Mouse (Mus musculus) heart, embryonic 13.5 days (tissue): ENCODE measurements around the gene Ephb6. TPM values are rescaled to one million over a fixed set of nuclear protein-coding genes. Genes with fewer than 3 reads are reported as not detected.
"Not testable (repeated sequence)": the region's sequence is repeated elsewhere in the genome, so short reads cannot be mapped to it uniquely, and the experiment has no call there.

Source experiments
- ATAC-seq: fragments of 200-750 bp; cut with Nextera tagmentation; 2 replicates; pipeline ENCODE4 v1.8.0; 2017; ENCODE audit warnings: moderate TSS enrichment; ENCODE audit not compliant: insufficient number of reproducible peaks, low FRiP score, low TSS enrichment; ENCODE audit errors: extremely low read depth
- H3K27ac ChIP-seq: fragments of 300-500 bp; sonication (generic); replicated peaks from 2 replicates; pipeline ENCODE4 v1.5.1; 2015; ENCODE audit warnings: moderate library complexity, mild to moderate bottlenecking, inconsistent platforms
- H3K27me3 ChIP-seq: fragments of 300-500 bp; sonication (generic); replicated peaks from 2 replicates; pipeline ENCODE4 v1.6.1; 2015; ENCODE audit warnings: mild to moderate bottlenecking, inconsistent platforms
- H3K36me3 ChIP-seq: fragments of 300-500 bp; sonication (generic); 2 replicates; pipeline ENCODE4 v1.6.1; 2015; ENCODE audit warnings: mild to moderate bottlenecking, inconsistent platforms
- H3K4me1 ChIP-seq: fragments of 300-500 bp; sonication (generic); 2 replicates; pipeline ENCODE4 v1.6.1; 2015; ENCODE audit warnings: inconsistent platforms
- H3K4me2 ChIP-seq: fragments of 300-500 bp; sonication (generic); 2 replicates; pipeline ENCODE4 v1.6.1; 2015; ENCODE audit warnings: inconsistent platforms, mild to moderate bottlenecking, moderate library complexity
- H3K4me3 ChIP-seq: fragments of 300-500 bp; sonication (generic); 2 replicates; pipeline ENCODE4 v1.5.1; 2015; ENCODE audit warnings: moderate library complexity, mild to moderate bottlenecking, inconsistent platforms
- H3K9ac ChIP-seq: fragments of 300-500 bp; sonication (generic); 2 replicates; pipeline ENCODE4 v1.6.1; 2015; ENCODE audit warnings: inconsistent platforms, mild to moderate bottlenecking, moderate library complexity
- H3K9me3 ChIP-seq: fragments of 300-500 bp; sonication (generic); 2 replicates; pipeline ENCODE4 v1.6.1; 2016; ENCODE audit warnings: inconsistent platforms
- whole genome bisulfite sequencing: fragments of 180-500 bp; shearing (Covaris S2); methylation state at CpG from one replicate; pipeline ENCODE4 v1.1.7; 2015; ENCODE audit warnings: mixed read lengths; 5-methylcytosine and 5-hydroxymethylcytosine counted together
- polyA plus RNA-seq: library from polyadenylated mRNA; unstranded; fragments of >200 nt; fragmentation: Nextera tagmentation; extraction: Ambion mirVana; gene quantifications from 2 replicates; pipeline ENCODE4 v1.2.1, GENCODE M21; 2015

The Ephb6 gene
- polyA plus RNA-seq = 3.5 and 5.3 TPM in 2 replicates

DNA sequence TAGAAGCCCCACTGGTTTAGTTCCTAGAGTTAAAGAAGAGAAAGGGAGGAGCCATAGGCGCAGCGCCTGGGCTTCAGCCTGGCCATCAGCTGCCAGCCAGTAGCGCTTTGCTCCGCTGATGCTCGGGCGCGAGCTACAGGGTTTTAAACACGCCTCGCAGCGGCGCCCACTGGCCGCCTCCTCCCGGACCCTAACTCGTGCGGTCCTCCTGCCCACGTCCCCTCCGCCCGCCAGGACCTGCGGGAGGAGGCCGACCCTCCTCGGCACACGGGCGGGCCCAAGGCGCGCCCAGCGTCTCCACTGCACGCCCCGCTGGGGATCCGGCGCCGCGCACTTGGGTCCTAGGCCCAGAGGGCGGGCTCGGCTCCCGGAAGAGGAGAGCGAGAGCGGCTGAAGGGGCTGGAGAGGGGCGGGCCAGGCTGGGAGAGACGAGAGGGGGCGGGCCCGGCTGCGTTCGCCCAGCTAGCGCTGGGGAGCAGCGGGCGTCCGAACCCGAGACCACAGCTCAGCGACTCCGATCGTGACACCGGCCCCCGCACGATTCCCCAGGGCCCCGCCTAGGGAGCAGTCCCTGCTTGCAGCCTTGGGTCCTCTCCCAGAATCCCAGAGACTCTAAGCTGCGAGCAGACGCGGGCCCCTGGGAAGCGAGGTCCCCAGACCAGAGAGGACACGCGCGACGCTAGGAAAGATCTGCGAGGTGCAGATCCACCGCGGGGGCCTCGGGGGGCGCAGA lies at the start of gene Ephb6:
Gene Ephb6 (plus strand): TSS at position 422 of the 733 bp plus-strand sequence.
- ATAC-seq = peak; percentile 89
- peak within 1 kb of the TSS; percentile 80 for H3K9ac ChIP-seq
- H3K36me3 ChIP-seq = no peaks in the 10 kb centered on the region
- peak within 1 kb of the TSS; percentile 74 for H3K4me3 ChIP-seq
- peaks cover 4% of the 10 kb centered on the region for H3K4me1 ChIP-seq
- peak within 1 kb of the TSS; percentile 94 for H3K4me2 ChIP-seq
- H3K9me3 ChIP-seq = no peaks in the 10 kb centered on the region
- WGBS = under 1% methylated on average over 67 of the region's 68 CpGs
- peak within 1 kb of the TSS; percentile 66 for H3K27ac ChIP-seq
- H3K27me3 ChIP-seq = peaks cover 19% of the 10 kb centered on the region

DNA sequence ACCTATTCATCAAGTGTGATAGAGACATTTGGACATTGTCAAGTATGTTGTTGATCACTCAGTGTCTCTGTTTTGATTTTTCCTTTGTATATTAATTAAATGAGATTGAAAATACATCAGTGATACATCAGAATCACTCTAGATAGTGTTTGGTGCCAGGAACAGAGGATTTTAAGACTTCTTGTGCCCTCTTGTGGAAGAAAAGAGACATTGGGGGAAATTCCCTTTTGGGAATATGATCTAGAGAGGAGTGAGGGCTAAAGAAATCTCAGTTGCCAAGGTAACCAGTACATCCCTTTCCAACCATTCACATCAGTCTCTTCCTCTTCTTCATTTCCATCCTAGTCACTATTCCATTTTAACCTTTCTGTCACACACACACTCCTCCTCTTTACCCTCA lies 48.9 kb upstream of the Ephb6 start:
- H3K9me3 ChIP-seq = no peaks in the 10 kb centered on the region
- H3K27me3 ChIP-seq = no peaks in the 10 kb centered on the region; the same call in 1 of the 2 replicates
- no peak overlapping the region for H3K27ac ChIP-seq
- no peak overlapping the region for H3K4me3 ChIP-seq
- ATAC-seq = no peak
- H3K4me2 ChIP-seq = no peak overlapping the region
- H3K4me1 ChIP-seq = no peaks in the 10 kb centered on the region
- no peak overlapping the region for H3K9ac ChIP-seq
- no peaks in the 10 kb centered on the region for H3K36me3 ChIP-seq

DNA sequence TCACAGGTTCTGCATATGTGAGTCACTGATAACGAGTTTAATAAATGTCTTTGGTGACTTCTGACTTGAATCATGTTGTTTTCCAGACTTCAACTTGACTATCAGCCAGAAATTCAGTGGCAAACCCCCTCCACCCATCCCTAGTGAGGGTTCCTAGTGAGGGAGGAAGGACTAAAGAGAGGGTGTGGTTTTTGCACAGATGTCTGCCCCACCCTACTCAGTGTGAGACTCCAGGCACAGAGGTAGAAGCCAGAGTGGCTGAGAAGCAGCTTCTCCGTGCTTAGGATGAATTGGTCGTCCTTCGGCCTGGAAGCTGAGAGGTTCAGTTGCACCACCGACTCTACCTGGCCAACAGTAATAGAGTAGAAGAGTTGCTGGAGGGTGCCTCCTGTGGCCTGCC lies 47.8 kb upstream of the Ephb6 start:
- H3K9ac ChIP-seq = no peak overlapping the region
- no peak for ATAC-seq
- H3K4me3 ChIP-seq = no peak overlapping the region
- no peaks in the 10 kb centered on the region for H3K9me3 ChIP-seq
- 60% methylated on average over 5 of the region's 5 CpGs for WGBS
- no peaks in the 10 kb centered on the region for H3K4me1 ChIP-seq
- no peaks in the 10 kb centered on the region; the same call in 1 of the 2 replicates for H3K27me3 ChIP-seq
- H3K4me2 ChIP-seq = no peak overlapping the region
- no peak overlapping the region for H3K27ac ChIP-seq
- no peaks in the 10 kb centered on the region for H3K36me3 ChIP-seq

DNA sequence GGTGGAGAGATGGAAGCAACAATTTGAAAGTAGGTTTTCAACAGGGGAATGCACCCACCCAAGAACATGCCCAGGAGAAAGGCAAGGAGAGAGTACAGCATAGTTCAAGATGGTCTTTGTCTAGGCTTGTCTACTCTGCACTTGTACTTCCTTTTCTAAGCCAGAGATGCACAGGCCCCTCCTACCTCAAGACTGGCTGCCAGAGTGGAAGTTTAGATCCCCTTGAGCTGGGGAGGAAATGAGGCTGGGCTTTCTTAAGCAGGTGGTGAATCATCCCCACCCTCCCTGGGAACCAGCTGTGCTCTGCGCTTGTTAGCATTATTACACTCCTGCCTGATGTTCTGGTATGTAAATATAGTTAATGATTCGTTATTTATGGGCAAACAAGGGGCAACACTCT lies 47.0 kb upstream of the Ephb6 start:
- H3K9me3 ChIP-seq = no peaks in the 10 kb centered on the region
- H3K4me3 ChIP-seq = no peak overlapping the region
- H3K27me3 ChIP-seq = no peaks in the 10 kb centered on the region; the same call in 1 of the 2 replicates
- no peak for ATAC-seq
- no peaks in the 10 kb centered on the region for H3K4me1 ChIP-seq
- H3K9ac ChIP-seq = no peak overlapping the region
- WGBS = 56% methylated on average over 2 of the region's 2 CpGs
- H3K27ac ChIP-seq = no peak overlapping the region
- no peaks in the 10 kb centered on the region for H3K36me3 ChIP-seq
- no peak overlapping the region for H3K4me2 ChIP-seq

DNA sequence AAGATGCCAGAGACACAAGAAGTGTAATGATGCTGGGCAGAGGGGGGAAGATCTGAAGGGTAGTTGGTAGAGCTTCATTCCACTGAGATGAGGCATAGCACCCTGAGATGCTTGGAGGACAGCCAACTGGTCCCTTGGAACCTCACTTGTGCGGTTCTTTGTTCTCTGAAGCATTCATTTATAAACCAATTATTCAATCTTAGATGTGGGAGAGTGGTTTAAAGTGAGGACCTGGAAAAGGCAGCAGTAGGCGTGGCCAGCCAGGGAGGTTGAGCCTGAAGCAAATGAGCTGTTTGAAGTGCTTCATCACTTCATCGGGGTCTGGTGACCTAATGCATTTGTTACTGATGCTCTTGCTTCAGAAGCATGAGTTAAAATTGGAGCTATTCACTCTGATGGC lies 46.0 kb upstream of the Ephb6 start:
- no peak overlapping the region for H3K27ac ChIP-seq
- H3K4me1 ChIP-seq = no peaks in the 10 kb centered on the region
- no peak for ATAC-seq
- 43% methylated on average over 3 of the region's 3 CpGs for WGBS
- no peaks in the 10 kb centered on the region for H3K36me3 ChIP-seq
- no peak overlapping the region for H3K4me3 ChIP-seq
- no peaks in the 10 kb centered on the region for H3K9me3 ChIP-seq
- H3K27me3 ChIP-seq = no peaks in the 10 kb centered on the region; the same call in 1 of the 2 replicates
- H3K4me2 ChIP-seq = no peak overlapping the region
- H3K9ac ChIP-seq = no peak overlapping the region

DNA sequence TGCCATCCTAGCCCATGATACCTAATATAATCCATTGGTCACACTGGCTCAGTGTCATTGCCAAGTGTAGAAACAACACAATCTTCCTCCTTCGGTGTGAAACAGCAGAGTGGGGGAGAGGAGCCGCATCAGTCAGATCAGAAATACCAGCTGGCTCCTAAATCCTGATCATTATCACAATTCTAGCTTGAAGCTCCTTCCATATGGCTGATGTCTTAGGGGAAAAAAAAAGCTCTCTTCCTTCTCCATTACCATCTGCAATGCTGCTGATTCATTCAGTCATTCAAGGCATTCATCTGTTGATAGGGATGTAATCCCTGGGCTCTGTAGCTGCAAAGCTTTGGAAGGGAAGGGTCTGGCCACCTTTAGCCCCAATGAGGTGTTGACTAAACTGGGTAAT lies 45.0 kb upstream of the Ephb6 start:
- WGBS = 61% methylated on average over 2 of the region's 2 CpGs
- no peaks in the 10 kb centered on the region for H3K9me3 ChIP-seq
- no peak overlapping the region for H3K9ac ChIP-seq
- H3K4me2 ChIP-seq = no peak overlapping the region
- no peak overlapping the region for H3K27ac ChIP-seq
- no peaks in the 10 kb centered on the region; the same call in 1 of the 2 replicates for H3K27me3 ChIP-seq
- no peak for ATAC-seq
- H3K4me3 ChIP-seq = no peak overlapping the region
- H3K36me3 ChIP-seq = no peaks in the 10 kb centered on the region
- no peaks in the 10 kb centered on the region for H3K4me1 ChIP-seq

DNA sequence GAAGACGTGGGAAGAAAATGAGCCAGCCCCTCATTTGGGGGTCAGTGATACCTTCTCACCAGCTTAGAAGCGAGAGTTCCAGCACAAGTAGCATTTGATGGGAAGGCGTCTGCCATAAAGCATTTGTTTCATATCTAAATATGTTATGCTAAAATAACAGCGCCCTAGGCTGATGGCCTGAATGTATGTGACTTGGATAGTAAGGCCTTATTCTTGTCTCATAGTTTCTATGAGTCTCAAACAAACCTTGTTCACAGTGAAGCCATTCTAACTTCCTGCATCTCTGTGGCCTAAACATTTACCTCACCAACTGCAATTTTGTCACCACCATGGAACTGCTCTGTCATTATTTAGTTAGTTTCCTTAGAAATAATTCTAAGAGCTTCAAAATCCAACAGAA lies 42.7 kb upstream of the Ephb6 start:
- H3K27me3 ChIP-seq = no peaks in the 10 kb centered on the region; the same call in 1 of the 2 replicates
- no peak overlapping the region for H3K27ac ChIP-seq
- H3K4me3 ChIP-seq = peak overlapping the region; percentile 33
- H3K9ac ChIP-seq = no peak overlapping the region
- no peak for ATAC-seq
- WGBS = 80% methylated on average over 4 of the region's 4 CpGs
- no peaks in the 10 kb centered on the region for H3K9me3 ChIP-seq
- H3K4me1 ChIP-seq = no peaks in the 10 kb centered on the region
- no peaks in the 10 kb centered on the region for H3K36me3 ChIP-seq
- H3K4me2 ChIP-seq = peak overlapping the region; percentile 51

DNA sequence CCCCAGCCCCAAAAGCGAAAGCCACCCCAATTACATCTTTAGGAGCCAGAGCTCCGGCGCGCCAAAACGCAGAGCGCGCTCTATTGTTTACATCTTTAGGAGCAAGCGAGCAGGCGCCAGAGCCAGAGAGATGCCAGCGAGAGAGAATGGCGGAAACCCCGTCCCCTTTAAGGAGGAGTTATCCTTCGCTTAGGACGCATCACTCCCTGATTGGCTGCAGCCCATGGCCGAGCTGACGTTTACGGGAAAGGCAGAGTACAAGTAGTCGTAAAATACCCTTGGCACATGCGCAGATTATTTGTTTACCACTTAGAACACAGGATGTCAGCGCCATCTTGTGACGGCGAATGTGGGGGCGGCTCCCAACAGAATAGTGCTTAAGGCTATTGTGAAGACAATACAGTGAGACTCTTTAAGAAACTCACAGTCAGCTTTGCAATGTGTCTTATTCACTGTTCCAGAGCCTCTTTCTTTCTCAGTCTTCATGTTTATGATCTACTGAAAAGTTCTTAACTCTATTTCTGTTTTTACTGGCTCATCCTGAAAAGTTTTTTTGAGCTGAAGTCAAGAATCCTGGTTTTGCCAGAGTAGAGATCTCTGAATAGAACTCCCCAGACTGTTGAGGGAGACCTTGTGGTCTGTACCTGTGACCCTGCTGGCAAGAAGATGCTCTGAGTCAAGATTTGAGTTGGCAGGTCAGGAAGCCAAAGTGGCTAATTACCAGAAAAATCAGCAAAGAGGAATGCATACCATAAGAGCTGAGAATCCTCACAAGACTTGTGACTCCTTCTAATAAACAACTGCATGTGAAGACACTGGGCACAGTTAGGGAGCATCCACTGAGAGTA lies 42.0 kb upstream of the Ephb6 start:
- not testable (repeated sequence) for H3K36me3 ChIP-seq, ATAC-seq, H3K9ac ChIP-seq, H3K9me3 ChIP-seq, H3K27ac ChIP-seq, H3K27me3 ChIP-seq, H3K4me1 ChIP-seq
- peak overlapping the region; percentile 33 for H3K4me3 ChIP-seq
- H3K4me2 ChIP-seq = peak overlapping the region; percentile 51
- WGBS = 35% methylated on average over 5 of the region's 23 CpGs

DNA sequence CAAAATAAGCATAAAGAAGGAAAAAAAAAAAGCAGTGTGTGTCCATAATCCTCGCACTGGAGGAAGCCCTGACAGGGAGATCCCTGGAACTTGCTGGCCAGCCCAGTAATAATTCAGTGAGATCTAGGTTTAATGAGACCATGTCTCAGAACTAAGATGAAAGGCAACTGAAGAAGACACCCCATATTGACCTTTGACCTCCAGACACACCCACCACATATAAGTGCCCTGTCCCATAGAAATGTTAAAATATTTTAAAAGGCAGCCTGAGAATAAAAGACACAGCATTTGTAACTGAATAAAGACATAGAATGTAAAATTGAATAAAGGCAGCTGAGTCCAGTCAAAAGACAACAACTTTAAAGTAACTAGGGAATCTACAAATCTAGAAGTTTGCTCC lies 40.0 kb upstream of the Ephb6 start:
- 72% methylated on average over 1 of the region's 1 CpGs for WGBS
- H3K4me2 ChIP-seq = no peak overlapping the region
- no peak for ATAC-seq
- no peaks in the 10 kb centered on the region; the same call in 1 of the 2 replicates for H3K27me3 ChIP-seq
- no peak overlapping the region for H3K4me3 ChIP-seq
- no peak overlapping the region for H3K27ac ChIP-seq
- H3K36me3 ChIP-seq = no peaks in the 10 kb centered on the region
- H3K9me3 ChIP-seq = no peaks in the 10 kb centered on the region
- no peaks in the 10 kb centered on the region for H3K4me1 ChIP-seq
- H3K9ac ChIP-seq = no peak overlapping the region

DNA sequence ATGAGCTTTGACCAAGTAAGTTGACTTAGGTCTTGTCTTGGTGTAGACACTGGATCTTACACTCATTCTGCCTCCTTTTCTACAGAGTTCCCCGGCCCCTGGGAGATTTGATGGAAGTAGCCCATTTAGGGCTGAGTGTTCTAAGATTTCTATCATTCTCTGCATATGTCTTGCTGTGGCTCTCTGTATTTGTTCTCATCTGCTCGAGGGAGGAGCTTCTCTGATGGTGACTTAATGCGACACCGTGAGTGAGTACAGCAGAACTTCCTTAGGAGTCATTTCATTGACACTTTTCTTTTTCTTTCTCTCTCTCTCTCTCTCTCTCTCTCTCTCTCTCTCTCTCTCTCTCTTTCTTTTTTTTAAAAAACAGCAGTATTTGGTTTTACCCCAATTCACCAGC lies 38.3 kb upstream of the Ephb6 start:
- Histone ChIP-seq H3K27ac (no peak overlapping the region), H3K9me3 (no peaks in the 10 kb centered on the region), H3K4me2 (no peak overlapping the region), H3K36me3 (no peaks in the 10 kb centered on the region), H3K4me1 (no peaks in the 10 kb centered on the region), H3K4me3 (no peak overlapping the region), H3K9ac (no peak overlapping the region), H3K27me3 (no peaks in the 10 kb centered on the region)
- ATAC-seq = no peak
- 82% methylated on average over 4 of the region's 4 CpGs for WGBS

DNA sequence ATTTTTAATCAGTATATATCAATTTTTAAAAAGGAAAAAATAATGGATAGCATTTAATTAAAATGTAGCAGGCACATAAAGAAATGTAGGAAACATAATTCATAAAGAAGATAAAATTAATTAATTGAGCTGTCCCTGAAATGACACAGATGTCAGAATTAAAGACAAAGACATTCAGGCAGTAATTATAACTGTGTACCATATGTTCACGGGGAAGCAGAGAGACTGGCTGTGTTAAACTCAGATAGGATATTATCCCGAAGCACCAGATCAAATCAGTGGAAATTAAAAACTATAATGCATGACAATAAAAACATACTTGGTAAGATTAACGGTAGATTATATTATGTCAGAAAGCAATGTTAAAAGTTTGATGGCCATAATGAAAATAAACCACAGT lies 36.2 kb upstream of the Ephb6 start:
- H3K9ac ChIP-seq = no peak overlapping the region
- no peak overlapping the region for H3K27ac ChIP-seq
- WGBS = 62% methylated on average over 3 of the region's 3 CpGs
- H3K36me3 ChIP-seq = no peaks in the 10 kb centered on the region
- H3K4me2 ChIP-seq = no peak overlapping the region
- H3K27me3 ChIP-seq = no peaks in the 10 kb centered on the region
- no peaks in the 10 kb centered on the region for H3K9me3 ChIP-seq
- no peak overlapping the region for H3K4me3 ChIP-seq
- ATAC-seq = no peak
- H3K4me1 ChIP-seq = no peaks in the 10 kb centered on the region
